Mouse (Mus musculus) forebrain, embryonic 16.5 days (tissue): ENCODE data around the gene Rasgef1a. TPM values are rescaled to one million over a fixed set of nuclear protein-coding genes. Genes with fewer than 3 reads are reported as not detected.

Experiments
- ATAC-seq: fragments of 200-750 bp; cut with Nextera tagmentation; 2 replicates; pipeline ENCODE4 v1.8.0; 2017; ENCODE audit warnings: mild to moderate bottlenecking, moderate library complexity
- H3K27ac ChIP-seq: fragments of 300-500 bp; sonication (generic); 2 replicates; pipeline ENCODE4 v1.5.1; 2014; ENCODE audit warnings: low read length, control low read depth
- H3K27me3 ChIP-seq: fragments of 300-500 bp; sonication (generic); replicated peaks from 2 replicates; pipeline ENCODE4 v1.6.1; 2014; ENCODE audit warnings: low read length; ENCODE audit not compliant: control insufficient read depth, insufficient read depth
- H3K36me3 ChIP-seq: fragments of 300-500 bp; sonication (generic); 2 replicates; pipeline ENCODE4 v1.6.1; 2014; ENCODE audit not compliant: control insufficient read depth, insufficient read depth
- H3K4me1 ChIP-seq: fragments of 300-500 bp; sonication (generic); replicated peaks from 2 replicates; pipeline ENCODE4 v1.6.1; 2014; ENCODE audit warnings: low read length; ENCODE audit not compliant: control insufficient read depth, insufficient read depth
- H3K4me2 ChIP-seq: fragments of 300-500 bp; sonication (generic); 2 replicates; pipeline ENCODE4 v1.6.1; 2014; ENCODE audit warnings: mild to moderate bottlenecking, low read length, control low read depth
- H3K4me3 ChIP-seq: fragments of 300-500 bp; sonication (generic); replicated peaks from 2 replicates; pipeline ENCODE4 v1.5.1; 2014; ENCODE audit warnings: mild to moderate bottlenecking, low read length, control low read depth
- H3K9ac ChIP-seq: fragments of 300-500 bp; sonication (generic); replicated peaks from 2 replicates; pipeline ENCODE4 v1.6.1; 2014; ENCODE audit warnings: low read depth, low read length, control low read depth
- H3K9me3 ChIP-seq: fragments of 300-500 bp; sonication (generic); 2 replicates; pipeline ENCODE4 v1.6.1; 2016; ENCODE audit warnings: low read length; ENCODE audit not compliant: control insufficient read depth
- WGBS: fragments of 180-500 bp; shearing (Covaris S2); extraction: QIAGEN DNeasy Blood & Tissue Kit; methylation state at CpG from one replicate; pipeline ENCODE4 v1.1.7; 2014; 5-methylcytosine and 5-hydroxymethylcytosine counted together
- polyA plus RNA-seq: library from polyadenylated mRNA; unstranded; fragments of >200 nt; fragmentation: Nextera tagmentation; extraction: Ambion mirVana; gene quantifications from 2 replicates; pipeline ENCODE4 v1.2.1, GENCODE M21; 2015

The Rasgef1a gene
- polyA plus RNA-seq, 1 experiment from 2014 or later, result 7.0 TPM

GRCm38 (mm10) chr6:118065837-118066198 is 54.6 kb downstream of the Rasgef1a start:
- H3K36me3 ChIP-seq, result no peaks in the 10 kb centered on the region
- peak overlapping the region; percentile 100 for H3K4me2 ChIP-seq
- H3K9ac ChIP-seq, result peak overlapping the region; percentile 64
- H3K9me3 ChIP-seq, result no peaks in the 10 kb centered on the region
- peaks cover 5% of the 10 kb centered on the region for H3K27me3 ChIP-seq
- 2% methylated on average over 10 of the region's 12 CpGs for WGBS
- peaks cover 26% of the 10 kb centered on the region for H3K4me1 ChIP-seq
- peak; percentile 66 for ATAC-seq
- no peak overlapping the region for H3K27ac ChIP-seq
- H3K4me3 ChIP-seq, result peak overlapping the region; percentile 49

GRCm38 (mm10) chr6:118066199-118067081 is 55.2 kb downstream of the Rasgef1a start:
- Histone ChIP-seq H3K4me1 (peaks cover 31% of the 10 kb centered on the region), H3K4me2 (peak overlapping the region; percentile 100), H3K36me3 (no peaks in the 10 kb centered on the region), H3K27ac (no peak overlapping the region), H3K9me3 (no peaks in the 10 kb centered on the region), H3K4me3 (peak overlapping the region; percentile 49), H3K9ac (peak overlapping the region; percentile 64), H3K27me3 (peaks cover 5% of the 10 kb centered on the region)
- peak; percentile 55 for ATAC-seq
- 1% methylated on average over 40 of the region's 40 CpGs for WGBS

- Histone ChIP-seq H3K4me1 (peaks cover 34% of the 10 kb centered on the region), H3K36me3 (no peaks in the 10 kb centered on the region), H3K9me3 (no peaks in the 10 kb centered on the region), H3K4me3 (no peak overlapping the region), H3K27me3 (peaks cover 5% of the 10 kb centered on the region), H3K9ac (no peak overlapping the region), H3K27ac (no peak overlapping the region), H3K4me2 (no peak overlapping the region)
- ATAC-seq, result no peak
- 70% methylated on average over 7 of the region's 7 CpGs for WGBS
Measured at GRCm38 (mm10) chr6:118067720-118068119, 56.5 kb downstream of the Rasgef1a start.

- 50% methylated on average over 5 of the region's 5 CpGs for WGBS
- no peak overlapping the region; the same call in 1 of the 2 replicates for H3K27ac ChIP-seq
- H3K27me3 ChIP-seq, result peaks cover under 1% of the 10 kb centered on the region
- no peak overlapping the region for H3K4me3 ChIP-seq
- peaks cover 42% of the 10 kb centered on the region for H3K4me1 ChIP-seq
- H3K9me3 ChIP-seq, result no peaks in the 10 kb centered on the region
- no peak overlapping the region for H3K4me2 ChIP-seq
- no peaks in the 10 kb centered on the region for H3K36me3 ChIP-seq
- ATAC-seq, result no peak
- no peak overlapping the region for H3K9ac ChIP-seq
Measured at GRCm38 (mm10) chr6:118070321-118071012, 59.2 kb downstream of the Rasgef1a start.

- no peaks in the 10 kb centered on the region for H3K36me3 ChIP-seq
- no peak overlapping the region for H3K27ac ChIP-seq
- H3K4me1 ChIP-seq, result peaks cover 38% of the 10 kb centered on the region
- H3K4me2 ChIP-seq, result no peak overlapping the region
- no peaks in the 10 kb centered on the region; the same call in 1 of the 2 replicates for H3K27me3 ChIP-seq
- H3K9me3 ChIP-seq, result no peaks in the 10 kb centered on the region
- 86% methylated on average over 4 of the region's 4 CpGs for WGBS
- ATAC-seq, result no peak
- H3K9ac ChIP-seq, result no peak overlapping the region
- no peak overlapping the region for H3K4me3 ChIP-seq
Measured at GRCm38 (mm10) chr6:118071013-118071350, 59.7 kb downstream of the Rasgef1a start.

- H3K27ac ChIP-seq, result no peak overlapping the region
- H3K36me3 ChIP-seq, result no peaks in the 10 kb centered on the region
- H3K4me2 ChIP-seq, result no peak overlapping the region
- no peak for ATAC-seq
- no peak overlapping the region for H3K9ac ChIP-seq
- 36% methylated on average over 3 of the region's 3 CpGs for WGBS
- peaks cover 37% of the 10 kb centered on the region for H3K4me1 ChIP-seq
- no peaks in the 10 kb centered on the region for H3K9me3 ChIP-seq
- no peak overlapping the region for H3K4me3 ChIP-seq
- no peaks in the 10 kb centered on the region; the same call in 1 of the 2 replicates for H3K27me3 ChIP-seq
Measured at GRCm38 (mm10) chr6:118071416-118071815, 60.2 kb downstream of the Rasgef1a start.

- Histone ChIP-seq H3K27ac (no peak overlapping the region), H3K9me3 (no peaks in the 10 kb centered on the region), H3K4me2 (no peak overlapping the region), H3K27me3 (no peaks in the 10 kb centered on the region), H3K9ac (no peak overlapping the region), H3K36me3 (no peaks in the 10 kb centered on the region), H3K4me1 (peaks cover 36% of the 10 kb centered on the region), H3K4me3 (no peak overlapping the region)
- no peak for ATAC-seq
- 76% methylated on average over 1 of the region's 1 CpGs for WGBS
Measured at GRCm38 (mm10) chr6:118072176-118072575, 60.9 kb downstream of the Rasgef1a start.

- Histone ChIP-seq H3K4me2 (no peak overlapping the region), H3K4me1 (peaks cover 36% of the 10 kb centered on the region), H3K27ac (0 out of 2 replicates have a peak overlapping the region, but pooled peaks have one; percentile 51), H3K36me3 (no peaks in the 10 kb centered on the region), H3K27me3 (no peaks in the 10 kb centered on the region), H3K9ac (no peak overlapping the region), H3K9me3 (no peaks in the 10 kb centered on the region), H3K4me3 (no peak overlapping the region)
- 25% methylated on average over 3 of the region's 3 CpGs for WGBS
- ATAC-seq, result peak; percentile 33
Measured at GRCm38 (mm10) chr6:118074151-118074550, 62.9 kb downstream of the Rasgef1a start.

GRCm38 (mm10) chr6:118076256-118076655 is 65.0 kb downstream of the Rasgef1a start:
- 70% methylated on average over 3 of the region's 3 CpGs for WGBS
- H3K4me1 ChIP-seq, result peaks cover 25% of the 10 kb centered on the region
- no peaks in the 10 kb centered on the region for H3K9me3 ChIP-seq
- no peak for ATAC-seq
- no peaks in the 10 kb centered on the region for H3K27me3 ChIP-seq
- H3K4me3 ChIP-seq, result no peak overlapping the region
- H3K27ac ChIP-seq, result no peak overlapping the region
- H3K4me2 ChIP-seq, result no peak overlapping the region
- no peaks in the 10 kb centered on the region for H3K36me3 ChIP-seq
- H3K9ac ChIP-seq, result no peak overlapping the region
